Mouse (Mus musculus) spleen, postnatal 4 days (tissue): ENCODE results near the gene Eef1g.
"Not testable (repeated sequence)": the region's sequence is repeated elsewhere in the genome, so short reads cannot be mapped to it uniquely, and the experiment has no call there.

Experiments used
- DNase-seq, 2 experiments: peaks; one replicate each; pipeline ENCODE4 v3.0.0; 2022; ENCODE audit warnings: low spot score in 2 of 2

Eef1g gene

DNA sequence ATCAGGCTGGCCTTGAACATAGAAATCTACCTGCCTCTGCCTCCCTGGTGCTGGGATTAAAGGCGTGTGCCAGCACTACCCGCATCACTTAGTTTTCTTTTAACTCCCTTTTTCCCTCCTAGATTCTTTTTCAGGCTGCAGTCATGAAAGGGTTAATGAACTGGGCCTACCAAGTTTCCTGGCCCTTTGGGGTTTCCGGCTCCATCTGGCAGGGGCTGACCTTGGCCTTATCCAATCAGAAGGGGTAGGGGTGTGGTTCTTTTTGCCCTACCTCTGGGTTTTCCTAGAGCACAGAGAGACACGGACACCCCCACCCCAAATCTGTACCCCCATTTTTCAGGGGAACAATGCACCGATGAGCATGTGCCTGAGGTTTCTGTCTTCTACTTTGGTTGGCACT is 22.1 kb upstream of the Eef1g start:
- DNase-seq = peak; percentile 79 to 86

DNA sequence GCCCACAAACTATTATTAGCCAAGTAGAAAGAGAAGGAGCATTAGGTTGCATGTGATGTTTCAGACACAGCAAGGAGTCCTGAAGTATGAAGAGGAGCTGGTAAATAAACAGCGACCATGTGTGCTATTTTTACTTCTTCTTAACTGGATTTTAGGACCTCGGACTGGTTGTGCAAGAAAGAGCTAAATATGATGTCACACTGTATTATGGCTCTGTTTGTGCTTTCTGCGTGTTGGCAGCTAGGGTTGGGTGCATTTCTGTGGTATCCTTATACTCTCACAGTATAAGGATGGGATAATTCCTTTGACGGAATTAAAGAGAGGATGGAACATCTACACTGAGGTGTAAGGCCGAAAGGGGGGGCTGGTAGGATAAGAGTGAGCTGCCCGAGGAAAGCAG is 21.6 kb upstream of the Eef1g start:
- no peak for DNase-seq

DNA sequence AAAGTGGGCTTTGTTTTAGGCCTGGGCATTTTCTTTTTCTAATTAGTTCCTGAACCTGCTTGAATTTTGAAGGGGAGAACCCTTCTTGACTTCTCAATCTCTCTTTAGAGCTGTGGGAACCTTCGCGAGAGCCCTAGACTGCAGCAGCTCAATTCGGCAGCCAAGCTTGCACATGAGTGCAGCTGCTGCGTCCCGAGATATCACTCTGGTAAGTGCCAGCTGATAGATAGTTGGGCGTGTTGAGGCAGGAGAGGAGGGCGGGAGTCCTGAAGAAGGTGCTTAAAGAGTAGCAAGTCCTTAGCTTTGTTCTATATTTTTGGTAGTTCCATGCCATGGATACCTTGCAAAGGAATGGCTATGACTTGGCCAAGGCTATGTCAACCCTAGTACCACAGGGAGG is 19.9 kb upstream of the Eef1g start:
- no peak for DNase-seq

DNA sequence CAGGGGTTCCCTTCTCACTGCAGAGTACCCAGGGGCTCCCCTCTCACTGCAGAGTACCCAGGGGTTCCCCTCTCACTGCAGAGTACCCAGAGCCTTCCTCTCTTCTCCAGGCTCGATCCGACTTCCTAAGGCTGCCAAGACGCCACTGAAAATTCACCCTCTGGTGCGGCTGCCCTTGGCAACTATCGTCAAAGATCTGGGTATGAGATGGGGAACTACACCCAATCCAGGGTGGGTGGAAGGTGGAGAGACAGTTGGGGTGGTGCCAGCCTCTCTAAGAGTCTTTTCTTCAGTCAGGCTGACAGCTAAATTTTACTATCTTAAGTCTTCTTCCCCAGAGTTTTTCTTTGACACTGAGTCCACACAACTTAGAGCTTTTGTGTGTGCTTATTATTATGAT is 16.7 kb upstream of the Eef1g start:
- DNase-seq = no peak

DNA sequence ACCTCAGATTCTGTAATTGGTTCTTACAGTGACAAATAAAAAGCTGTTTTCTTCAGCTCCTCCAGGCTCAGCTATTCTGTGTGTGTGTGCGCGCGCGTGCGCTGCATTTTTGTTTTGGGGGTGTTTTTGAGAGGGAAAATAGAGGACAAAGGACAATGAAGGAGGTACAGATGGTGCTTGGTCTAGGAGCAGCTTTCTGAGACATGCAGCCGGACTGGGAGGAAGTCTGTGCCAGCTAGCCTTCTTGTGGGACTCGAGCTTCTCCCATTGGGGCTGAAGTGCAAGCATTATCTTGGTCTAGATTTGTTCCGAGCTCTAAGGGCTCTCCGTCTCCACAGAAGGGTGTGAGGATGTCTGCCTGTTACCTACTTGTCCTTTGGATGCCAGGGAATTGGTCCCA is 14.6 kb upstream of the Eef1g start:
- no peak for DNase-seq

DNA sequence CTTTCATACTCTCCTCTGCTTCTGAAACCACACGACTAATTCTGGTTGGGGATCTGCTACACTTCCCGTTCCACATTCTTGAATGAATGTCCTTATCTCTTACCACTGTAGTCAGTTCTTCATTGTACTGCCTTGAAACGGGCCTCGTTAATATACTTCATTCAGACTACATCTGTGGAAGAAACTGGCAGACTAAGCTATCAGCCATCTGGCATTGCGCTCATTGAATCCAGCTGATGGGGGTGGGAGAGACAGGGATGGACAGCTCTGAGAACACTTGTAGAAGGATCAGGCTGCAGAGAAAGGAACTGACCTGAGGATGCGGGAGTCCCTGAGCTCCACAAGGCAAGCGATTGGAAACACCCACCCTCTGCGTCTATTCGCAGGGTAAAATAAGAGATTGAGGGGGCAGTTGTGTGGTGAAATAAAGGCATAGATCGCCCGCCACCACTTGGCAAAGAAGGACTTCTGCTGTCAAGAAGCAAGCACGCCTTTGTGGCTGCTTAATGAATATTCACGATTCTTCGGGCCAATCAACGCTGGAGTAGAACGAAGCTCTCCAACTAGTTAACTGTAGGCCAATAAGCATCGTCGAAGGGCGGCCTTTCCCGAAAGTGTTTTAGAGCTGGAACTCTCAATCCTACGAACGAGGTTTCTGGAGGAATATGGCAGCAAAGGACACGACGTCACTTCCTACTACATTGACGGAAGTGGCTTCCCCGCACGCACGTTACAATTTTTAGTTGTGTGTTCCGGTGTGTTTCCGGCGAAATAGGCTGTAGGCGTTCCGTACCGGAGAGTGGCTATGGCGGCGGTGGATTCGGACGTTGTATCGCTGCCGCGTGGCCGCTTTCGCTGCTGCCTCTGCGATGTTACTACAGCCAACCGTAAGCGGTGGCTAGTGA is 13.5 kb upstream of the Eef1g start, which contains the start of gene Tut1:
Gene Tut1, plus strand, starts transcription at position 713 of the 905 bp plus-strand sequence.
- DNase-seq = peak; percentile 87 to 90

DNA sequence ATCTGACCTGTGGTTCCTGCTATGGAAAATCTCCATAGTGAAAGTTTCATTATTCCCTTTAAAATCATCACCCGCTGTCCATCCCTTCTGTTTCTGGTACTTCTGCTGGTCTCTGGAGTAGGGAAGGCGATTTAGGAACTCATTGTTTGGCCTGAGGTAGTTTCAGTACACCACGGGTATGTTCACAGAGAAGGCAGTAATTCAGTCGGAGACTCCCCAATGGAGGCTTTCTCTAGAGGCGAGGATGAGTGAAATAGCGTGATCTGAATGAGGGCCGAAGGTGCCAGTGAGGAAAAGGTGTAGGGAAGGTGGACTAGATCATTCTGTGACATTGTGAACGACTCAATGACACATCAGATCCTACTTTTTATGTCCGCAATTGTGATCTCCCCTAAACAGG is 12.7 kb upstream of the Eef1g start:
- DNase-seq = no peak

DNA sequence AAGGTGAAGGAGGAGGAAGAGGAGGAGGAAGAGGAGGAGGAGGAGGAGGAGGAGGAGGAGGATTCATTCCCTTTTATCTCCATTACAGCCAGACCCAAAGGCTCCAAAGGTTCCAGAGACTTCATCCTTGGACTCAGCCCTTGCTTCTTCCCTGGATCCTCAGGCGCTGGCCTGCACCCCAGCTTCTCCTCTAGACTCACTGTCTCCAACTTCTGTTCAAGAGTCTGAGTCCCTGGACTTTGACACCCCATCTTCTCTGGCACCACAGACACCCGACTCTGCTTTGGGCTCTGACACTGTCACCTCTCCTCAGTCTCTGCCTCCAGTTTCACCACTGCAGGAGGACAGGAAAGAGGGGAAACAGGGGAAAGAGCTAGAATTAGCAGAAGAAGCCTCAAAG is 4.6 kb upstream of the Eef1g start:
- DNase-seq = no peak

DNA sequence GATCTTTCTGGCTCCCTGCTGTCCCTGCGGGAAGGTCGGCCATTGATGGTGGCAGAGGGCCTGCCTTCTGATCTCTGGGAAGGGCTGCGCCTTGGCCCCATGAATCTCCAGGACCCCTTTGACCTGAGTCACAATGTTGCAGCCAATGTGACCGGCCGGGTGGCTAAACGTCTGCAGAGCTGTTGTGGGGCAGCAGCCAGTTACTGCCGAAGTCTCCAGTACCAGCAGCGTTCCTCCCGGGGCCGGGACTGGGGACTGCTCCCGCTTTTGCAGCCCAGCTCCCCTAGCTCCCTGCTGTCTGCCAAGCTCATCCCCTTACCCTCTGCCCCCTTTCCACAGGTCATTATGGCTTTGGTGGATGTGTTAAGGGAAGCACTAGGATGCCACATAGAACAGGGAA is 1.8 kb upstream of the Eef1g start:
- DNase-seq = no peak

DNA sequence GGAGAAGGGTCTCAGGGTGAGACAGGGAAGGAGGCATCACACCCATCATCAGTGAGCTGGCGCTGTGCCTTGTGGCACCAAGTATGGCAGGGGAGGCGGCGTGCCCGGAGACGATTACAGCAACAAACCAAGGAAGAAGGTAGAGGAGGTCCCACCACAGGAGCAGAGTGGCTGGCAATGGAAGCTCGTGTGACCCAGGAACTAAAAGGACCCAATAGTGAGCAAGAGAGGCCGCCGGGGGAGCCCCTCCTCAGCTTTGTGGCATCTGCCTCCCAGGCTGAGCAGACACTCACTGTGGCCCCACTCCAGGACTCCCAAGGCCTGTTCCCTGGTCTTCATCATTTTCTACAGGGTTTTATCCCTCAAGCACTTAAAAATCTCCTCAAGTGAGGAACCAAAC is 1.1 kb upstream of the Eef1g start:
- peak in 1 of 2 experiments; percentile 65 for DNase-seq

DNA sequence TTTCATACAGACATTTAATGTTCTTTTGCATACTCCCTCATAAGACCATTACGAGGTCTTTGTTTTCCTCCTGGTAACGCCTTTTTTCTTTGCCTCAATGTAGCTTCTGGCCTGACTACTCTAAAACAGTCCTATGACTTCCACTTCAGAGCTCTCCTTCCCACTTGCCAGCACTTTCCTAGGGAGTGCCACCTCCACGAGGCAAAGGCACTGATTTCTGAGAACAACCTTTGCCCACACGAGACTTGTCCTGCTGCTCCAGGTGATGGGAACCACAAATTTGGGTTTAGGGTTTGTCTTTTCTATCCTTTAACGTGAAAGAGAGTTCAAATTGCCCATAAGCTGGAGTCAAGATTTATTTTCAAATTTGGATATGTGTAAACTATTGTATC is 647 bp upstream of the Eef1g start:
- no peak for DNase-seq

DNA sequence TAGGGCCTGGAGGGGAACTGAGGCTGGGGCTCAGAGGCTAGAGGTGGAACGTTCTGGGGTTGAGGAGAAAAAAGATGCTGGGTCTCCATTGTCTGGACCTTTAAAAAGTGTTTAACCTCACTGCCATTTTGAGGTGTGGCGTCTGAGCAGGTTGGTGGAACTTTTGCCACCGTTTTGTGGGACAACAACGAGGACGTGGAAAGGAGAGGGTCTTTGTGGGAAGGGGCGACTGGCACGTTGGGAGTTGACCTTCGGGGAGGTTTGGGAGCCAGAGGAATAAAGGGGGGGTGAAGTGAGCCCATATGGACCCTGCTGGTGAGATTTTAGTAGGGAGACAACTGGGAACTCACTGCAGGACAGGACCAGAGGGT is 517 bp downstream of the Eef1g start:
- DNase-seq = no peak

DNA sequence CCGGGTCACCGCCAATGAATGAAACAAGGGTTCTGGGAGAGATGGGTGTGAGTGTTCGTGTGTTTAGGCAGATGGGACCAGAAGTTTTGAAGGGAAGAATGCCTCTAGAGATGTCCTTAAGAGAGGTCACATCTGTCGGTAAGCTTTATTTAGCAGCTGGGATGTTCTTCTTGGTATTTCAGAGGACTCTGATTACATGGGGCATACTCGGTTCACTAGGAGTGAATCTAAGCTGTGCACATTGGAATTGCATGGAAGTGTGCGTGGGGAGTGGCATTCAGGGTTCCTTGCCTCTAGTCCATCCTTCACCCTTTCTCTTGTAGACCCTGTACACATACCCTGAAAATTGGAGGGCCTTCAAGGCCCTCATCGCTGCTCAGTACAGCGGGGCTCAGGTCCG is 1.1 kb downstream of the Eef1g start:
- no peak for DNase-seq

DNA sequence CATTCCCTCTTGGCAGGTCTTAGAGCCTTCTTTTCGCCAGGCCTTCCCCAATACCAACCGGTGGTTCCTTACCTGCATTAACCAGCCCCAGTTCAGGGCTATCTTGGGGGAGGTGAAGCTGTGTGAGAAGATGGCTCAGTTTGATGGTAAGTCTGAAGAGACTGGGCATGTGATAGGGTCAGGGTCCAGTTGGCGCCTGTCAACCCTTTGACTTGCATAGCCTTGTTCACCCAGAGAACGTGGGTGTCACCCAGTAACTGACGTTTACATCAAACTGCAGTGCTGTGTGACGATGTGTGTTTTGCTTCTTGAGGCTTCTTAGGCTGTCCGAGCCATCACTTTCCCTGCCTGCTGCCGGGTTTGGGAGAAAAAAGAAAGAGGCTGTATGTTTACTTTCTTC is 5.7 kb downstream of the Eef1g start:
- DNase-seq = not testable (repeated sequence)

DNA sequence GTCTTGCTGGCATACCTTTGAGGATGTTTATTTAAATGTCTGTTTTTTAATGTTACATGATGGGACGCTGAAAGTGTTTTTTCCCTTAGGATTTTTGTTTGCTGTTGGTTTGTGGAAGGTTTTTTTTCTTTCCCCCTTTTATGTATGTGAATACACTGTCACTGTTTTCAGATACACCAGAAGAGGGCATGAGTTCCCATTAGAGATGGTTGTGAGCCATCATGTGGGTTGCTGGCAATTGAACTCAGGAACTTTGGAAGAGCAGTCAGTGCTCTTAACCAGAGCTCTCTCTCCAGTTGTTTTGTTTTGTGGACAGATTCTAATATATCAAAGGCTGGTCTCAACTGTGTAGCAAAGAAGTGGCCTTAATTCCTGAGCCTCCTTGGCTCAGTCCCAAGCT is 7.8 kb downstream of the Eef1g start:
- no peak for DNase-seq

DNA sequence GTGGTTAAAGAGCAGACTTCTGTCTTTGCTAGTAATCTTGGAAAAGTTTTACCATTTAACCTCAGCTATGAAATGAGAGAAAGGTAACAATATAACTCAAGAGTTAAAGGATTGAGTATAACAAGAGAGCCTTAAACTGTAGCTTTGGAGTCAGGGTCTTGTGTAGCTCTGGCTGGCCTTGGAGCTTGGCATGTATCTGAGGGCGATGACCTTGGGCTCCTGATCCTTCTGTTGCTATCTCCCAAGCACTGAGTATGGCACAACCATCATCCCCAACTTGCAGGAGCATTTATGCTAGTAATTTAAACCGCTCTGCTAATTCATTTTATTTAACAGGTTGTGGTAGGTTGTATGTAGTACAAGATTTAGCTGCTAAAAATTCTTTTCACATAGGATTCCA is 8.7 kb downstream of the Eef1g start:
- no peak for DNase-seq

DNA sequence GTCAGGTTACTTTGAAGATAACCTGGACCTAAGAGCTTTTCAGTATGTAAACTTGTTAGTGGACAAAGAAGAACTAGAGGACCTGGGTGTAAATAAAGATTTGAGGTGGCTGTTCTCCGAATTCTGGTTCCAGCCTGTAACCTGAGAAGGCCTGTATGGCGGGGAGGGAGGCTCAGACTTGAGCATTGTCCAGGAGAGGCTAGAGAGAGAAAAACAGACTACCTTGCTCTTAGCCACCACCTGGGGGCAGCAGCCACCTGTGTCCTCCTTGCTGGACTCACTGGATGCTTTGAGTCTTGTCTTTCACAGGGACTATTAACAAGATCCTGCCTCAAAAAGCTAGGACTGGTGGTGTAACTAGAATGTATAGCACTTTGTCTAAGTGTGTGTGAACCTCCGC is 9.7 kb downstream of the Eef1g start:
- peak in 1 of 2 experiments; percentile 30 for DNase-seq

DNA sequence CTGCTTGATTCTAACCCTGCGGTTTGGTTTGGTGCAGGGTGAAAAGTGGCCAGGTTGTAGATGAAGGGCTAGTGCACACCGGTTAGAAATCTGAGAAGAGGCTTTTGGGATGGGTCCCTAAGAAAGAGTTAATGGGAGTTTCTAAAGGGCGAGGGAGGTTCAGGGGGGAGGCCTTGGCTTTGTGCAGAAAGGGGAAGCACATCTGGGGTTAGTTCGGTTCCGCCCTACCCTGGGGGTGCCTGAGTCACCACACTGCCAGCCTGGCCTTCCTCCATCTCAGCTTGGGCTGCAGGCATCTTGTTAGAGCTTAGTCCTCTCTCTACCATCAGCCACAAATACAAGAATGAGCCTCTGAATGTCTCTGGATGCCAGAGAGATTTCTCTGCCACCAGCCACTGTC is 13.9 kb downstream of the Eef1g start:
- DNase-seq = peak in 1 of 2 experiments; percentile 50

DNA sequence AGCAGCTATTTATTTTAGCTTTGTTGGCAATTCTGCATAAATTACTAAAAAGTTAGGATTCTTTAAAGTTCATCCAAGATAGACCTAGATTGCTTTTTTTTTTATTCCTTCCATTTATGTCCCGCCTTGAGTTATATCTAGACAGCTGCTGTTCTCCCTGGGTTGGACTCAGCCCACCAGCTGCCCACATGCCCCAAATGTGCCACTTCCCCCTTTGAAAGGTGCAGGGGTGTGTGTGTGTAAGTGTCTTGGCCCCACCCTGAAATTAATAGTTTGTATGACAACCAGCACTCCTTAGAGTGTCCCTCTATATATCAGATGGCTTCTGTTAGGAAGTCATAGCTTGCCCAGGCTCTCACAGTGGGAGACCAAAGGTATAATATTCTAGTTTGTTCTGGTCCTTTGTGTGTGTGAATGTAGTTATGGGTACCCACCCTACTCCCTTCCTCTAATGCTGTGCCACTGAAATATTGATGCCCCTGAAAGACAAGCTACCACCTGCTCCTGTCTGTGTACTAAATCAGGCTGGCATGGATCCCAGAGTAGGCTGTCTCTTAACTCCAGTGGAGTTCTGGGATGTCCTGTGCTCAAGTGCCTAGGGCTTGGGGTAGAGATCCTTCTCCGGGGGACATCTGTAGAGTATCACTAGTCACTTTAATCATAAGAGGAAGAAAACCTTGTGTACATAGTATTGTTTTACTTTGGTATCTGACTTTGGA is 14.8 kb downstream of the Eef1g start:
- DNase-seq = no peak

DNA sequence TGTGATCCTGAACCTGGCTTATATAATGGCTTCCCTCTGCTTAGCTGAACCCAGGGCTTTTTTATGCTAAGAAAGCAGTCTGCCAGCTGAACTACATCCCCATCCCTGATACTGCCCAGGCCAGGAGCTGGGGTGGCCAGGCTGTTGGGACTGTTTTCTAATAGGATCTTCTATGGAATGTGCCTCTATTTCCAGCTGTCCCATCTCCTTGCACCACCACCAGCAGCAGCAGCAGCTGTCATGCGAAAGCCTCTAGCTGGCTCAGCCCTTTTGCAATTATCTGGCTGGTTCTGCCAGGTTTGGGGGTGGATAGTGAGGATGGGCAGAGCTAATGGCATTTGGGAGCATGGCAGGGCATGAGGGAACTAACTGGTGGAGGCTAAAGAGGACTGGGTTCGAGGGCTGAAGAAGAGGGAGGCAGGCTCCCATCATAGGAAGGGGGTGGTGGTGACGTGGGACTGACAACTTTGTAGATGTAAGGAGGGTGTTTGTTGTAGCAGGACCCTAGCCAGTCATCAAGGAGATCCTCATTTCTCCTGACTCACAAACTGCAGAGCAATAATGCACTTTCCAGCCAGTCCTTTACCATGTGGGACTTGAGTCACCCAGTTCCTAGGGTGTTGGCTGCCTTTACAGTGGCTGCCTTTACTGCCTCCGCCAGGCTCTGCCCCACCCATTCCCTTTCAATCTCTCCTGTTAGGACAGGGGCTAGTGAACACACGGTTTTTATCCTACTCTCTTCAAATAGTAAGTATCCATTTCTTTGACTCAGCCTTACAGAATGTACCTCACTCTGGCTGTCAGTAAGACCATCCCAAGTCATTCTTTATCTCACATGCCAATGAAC is 15.7 kb downstream of the Eef1g start:
- no peak for DNase-seq

DNA sequence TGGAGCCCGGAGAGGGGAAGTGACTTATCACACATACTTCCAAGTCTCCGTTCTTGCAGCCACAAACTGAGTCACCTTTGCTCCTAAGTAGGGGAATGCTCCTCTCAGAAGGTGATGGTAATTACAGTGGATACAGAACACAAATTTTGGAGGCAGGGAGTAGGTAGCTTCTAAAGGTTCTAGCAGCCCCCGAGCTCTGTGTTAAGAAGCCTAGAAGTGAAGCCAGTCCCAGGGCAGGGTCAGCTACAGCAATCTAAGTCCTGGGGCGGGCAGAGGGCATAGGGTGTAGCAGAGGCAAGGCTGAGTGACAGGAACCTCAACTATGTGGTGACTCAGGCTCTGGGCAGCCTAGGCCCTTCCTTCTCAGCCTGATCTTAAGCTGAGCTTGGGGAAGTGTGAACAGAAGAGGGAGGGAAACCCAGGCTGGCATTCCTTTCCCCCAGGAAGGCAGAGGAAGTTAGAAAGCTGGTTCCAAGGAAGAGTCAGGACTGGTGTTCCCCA is 16.4 kb downstream of the Eef1g start:
- DNase-seq = peak in 1 of 2 experiments; percentile 20

DNA sequence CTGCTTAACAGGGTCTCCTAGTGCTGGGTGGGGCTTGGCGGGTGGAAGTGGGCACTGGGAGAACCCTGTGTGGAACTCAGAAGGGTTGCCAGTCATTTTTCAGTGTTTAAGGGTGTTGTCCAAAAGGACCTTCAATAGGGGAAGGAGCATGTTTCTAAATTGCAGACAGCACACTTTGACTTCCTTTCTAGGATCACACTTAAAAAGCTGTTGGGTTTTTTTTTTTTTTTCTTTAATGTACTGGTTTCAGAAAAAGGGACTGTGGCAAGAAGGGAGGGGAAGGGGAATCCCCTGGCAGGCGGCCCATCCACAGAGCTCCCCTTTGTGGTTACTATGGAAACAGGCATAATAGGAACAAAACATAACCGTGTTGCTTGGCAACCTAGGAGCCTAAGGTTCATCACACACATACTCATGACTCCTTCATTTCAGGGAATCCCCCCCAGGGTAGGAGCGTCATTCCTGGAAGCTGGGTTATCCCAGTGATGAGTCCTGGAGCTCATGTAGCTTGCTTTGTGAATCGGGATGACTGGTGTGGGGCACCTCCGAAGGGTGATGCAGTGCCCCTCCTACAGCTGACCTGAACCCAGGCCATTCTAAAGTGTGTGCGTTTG is 17.5 kb downstream of the Eef1g start:
- peak in 1 of 2 experiments; percentile 56 for DNase-seq
